Mouse (Mus musculus) G1E (cell line): ENCODE data around the gene Fstl4. TPM values are rescaled to one million over a fixed set of nuclear protein-coding genes. Genes with fewer than 3 reads are reported as not detected.
"Not testable (repeated sequence)": the region's sequence is repeated elsewhere in the genome, so short reads cannot be mapped to it uniquely, and the experiment has no call there.

Source experiments
- ATAC-seq: 2 replicates; pipeline ENCODE4 v1.8.0; 2016; ENCODE audit warnings: mild to moderate bottlenecking; ENCODE audit not compliant: insufficient number of reproducible peaks, poor library complexity, low FRiP score, severe bottlenecking; ENCODE audit errors: extremely low read depth
- DNase-seq: peaks from one replicate; pipeline ENCODE4 v3.0.0; 2012; ENCODE audit warnings: low spot score
- H3K27me3 ChIP-seq: 2 replicates; pipeline ENCODE4 v1.6.1; 2012; ENCODE audit warnings: mild to moderate bottlenecking, low read length, inconsistent platforms; ENCODE audit not compliant: insufficient read depth
- H3K36me3 ChIP-seq: replicated peaks from 2 replicates; pipeline ENCODE3; 2012; ENCODE audit warnings: mild to moderate bottlenecking, inconsistent platforms
- H3K4me1 ChIP-seq: 2 replicates; pipeline ENCODE4 v1.6.1; 2012; ENCODE audit warnings: low read depth, low read length, inconsistent platforms, mixed read lengths; ENCODE audit not compliant: insufficient read depth
- H3K4me3 ChIP-seq: 2 replicates; pipeline ENCODE4 v1.5.1; 2012; ENCODE audit warnings: low read depth, mild to moderate bottlenecking, inconsistent platforms, low read length, moderate library complexity, mixed read lengths
- H3K9me3 ChIP-seq: replicated peaks from 2 replicates; pipeline ENCODE4 v1.6.1; 2012; ENCODE audit warnings: inconsistent platforms
- CTCF ChIP-seq: IDR thresholded peaks from 2 replicates; pipeline ENCODE4 v1.5.1; 2012; ENCODE audit warnings: low read depth, low read length, inconsistent platforms, mixed read lengths
- GATA1 ChIP-seq: IDR thresholded peaks from 2 replicates; pipeline ENCODE4 v1.6.1; 2012; ENCODE audit warnings: borderline replicate concordance, low read length, inconsistent platforms, mixed read lengths
- GATA2 ChIP-seq: IDR thresholded peaks from 2 replicates; pipeline ENCODE4 v1.6.1; 2012; ENCODE audit warnings: low read depth, low read length, inconsistent platforms, borderline replicate concordance
- POLR2AphosphoS5 ChIP-seq: IDR thresholded peaks from 2 replicates; pipeline ENCODE4 v1.6.1; 2012; ENCODE audit warnings: low read depth, low read length, inconsistent platforms; ENCODE audit not compliant: insufficient replicate concordance
- TAL1 ChIP-seq: conservative IDR thresholded peaks from 2 replicates; pipeline ENCODE4 v1.6.1; 2012; ENCODE audit warnings: low read depth, low read length, inconsistent platforms, mixed read lengths
- polyA plus RNA-seq: library from polyadenylated mRNA; stranded (reverse); fragments of >175 nt; gene quantifications from 2 replicates; pipeline ENCODE4 v1.2.3, GENCODE M21; 2012
- total RNA-seq, 2 experiments: library from RNA; stranded (forward) in 1 of 2; stranded (reverse) in 1 of 2; fragments of 200-1000 nt in 1 of 2; fragments of >200 nt in 1 of 2; fragmentation: Nextera tagmentation in 1 of 2; gene quantifications; 2 replicates each; pipeline ENCODE4 v1.2.3; 2014 to 2017

The Fstl4 gene
- total and polyA plus RNA-seq, 3 experiments, result 0.05 TPM; not detected in 2

DNA sequence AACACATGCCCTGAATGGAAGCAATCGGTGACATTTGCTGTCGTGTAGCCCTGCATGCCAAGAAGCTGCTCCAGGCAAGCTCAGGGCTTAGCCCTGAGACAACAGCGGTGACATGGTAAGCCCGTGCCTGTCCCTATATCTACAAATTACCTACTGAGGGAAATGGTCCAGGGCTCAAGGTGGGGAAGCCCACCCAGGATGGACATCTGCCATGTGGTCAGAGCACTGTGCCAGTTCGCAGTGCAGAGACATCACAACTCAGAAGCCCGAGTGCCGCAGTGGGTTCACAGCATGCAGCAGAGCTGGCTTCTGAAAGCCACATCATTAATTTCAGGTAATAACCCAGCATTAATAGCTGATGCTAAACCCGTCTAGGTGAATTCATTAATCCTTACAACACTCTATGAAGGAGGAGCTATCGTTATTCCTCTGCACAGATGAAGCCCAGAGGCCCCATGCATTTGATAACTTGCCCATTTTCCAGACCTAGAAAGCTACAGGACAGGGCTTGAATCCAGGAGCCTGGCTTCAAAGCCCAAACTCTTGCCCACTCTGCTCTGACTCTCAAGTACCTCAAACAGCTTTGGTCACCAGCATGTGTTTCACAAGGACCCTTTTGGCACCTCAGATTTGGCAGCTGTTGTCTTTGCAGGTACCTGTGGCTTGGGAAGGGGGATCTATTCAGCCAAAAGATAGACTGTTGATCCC, 321.6 kb downstream of the Fstl4 start:
- H3K4me3 ChIP-seq, result no peak overlapping the region
- peaks cover 3% of the 10 kb centered on the region for H3K27me3 ChIP-seq
- no peaks in the 10 kb centered on the region for H3K4me1 ChIP-seq
- DNase-seq (no peak), ATAC-seq (no peak)
- no peaks in the 10 kb centered on the region for H3K36me3 ChIP-seq
- TF ChIP-seq TAL1 (no peak), GATA2 (no peak), POLR2AphosphoS5 (no peak), GATA1 (no peak), CTCF (no peak)
- H3K9me3 ChIP-seq, result no peaks in the 10 kb centered on the region

DNA sequence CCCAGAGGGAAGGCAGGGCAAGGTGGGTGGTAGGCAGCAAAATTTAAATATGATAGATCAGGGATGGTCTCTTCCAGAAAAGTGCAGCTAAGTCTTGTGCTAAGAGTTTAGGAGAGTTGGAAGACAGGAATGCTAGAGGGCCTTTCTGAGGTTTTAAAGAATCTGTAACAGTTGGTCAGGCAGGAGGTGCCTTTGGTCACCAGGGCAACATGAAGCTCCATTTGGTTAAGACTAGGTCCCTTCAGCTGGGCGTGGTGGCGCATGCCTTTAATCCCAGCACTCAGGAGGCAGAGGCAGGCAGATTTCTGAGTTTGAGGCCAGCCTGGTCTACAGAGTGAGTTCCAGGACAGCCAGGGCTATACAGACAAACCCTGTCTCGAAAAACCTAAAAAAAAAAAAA, 323.5 kb downstream of the Fstl4 start:
- H3K27me3 ChIP-seq, ATAC-seq, DNase-seq, H3K9me3 ChIP-seq, H3K4me3 ChIP-seq, H3K4me1 ChIP-seq, H3K36me3 ChIP-seq: not testable (repeated sequence)

DNA sequence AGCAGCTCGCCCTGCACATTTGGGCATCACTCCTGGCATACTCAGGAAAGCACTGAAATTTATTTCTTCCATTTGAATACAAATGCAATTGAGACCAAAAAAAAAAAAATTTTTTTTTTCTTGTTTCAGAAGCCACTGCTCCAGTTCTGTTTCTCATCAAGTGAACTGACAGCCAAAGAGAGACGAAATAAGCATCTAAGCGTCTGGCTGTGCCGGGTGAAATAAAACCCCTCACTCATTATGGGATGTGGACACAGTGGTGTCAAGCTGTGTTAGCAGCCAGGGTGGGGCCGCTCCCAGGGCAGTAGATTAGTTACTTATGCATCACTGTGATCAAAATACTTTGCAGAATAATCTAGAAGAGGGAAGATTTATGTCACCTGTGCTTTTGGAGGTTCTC, 327.2 kb downstream of the Fstl4 start:
- no peaks in the 10 kb centered on the region for H3K36me3 ChIP-seq
- H3K9me3 ChIP-seq, result no peaks in the 10 kb centered on the region
- H3K27me3 ChIP-seq, result peaks cover 10% of the 10 kb centered on the region
- TF ChIP-seq GATA1 (no peak), CTCF (no peak), GATA2 (no peak), TAL1 (no peak), POLR2AphosphoS5 (no peak)
- DNase-seq (no peak), ATAC-seq (no peak)
- no peaks in the 10 kb centered on the region for H3K4me1 ChIP-seq
- H3K4me3 ChIP-seq, result no peak overlapping the region

DNA sequence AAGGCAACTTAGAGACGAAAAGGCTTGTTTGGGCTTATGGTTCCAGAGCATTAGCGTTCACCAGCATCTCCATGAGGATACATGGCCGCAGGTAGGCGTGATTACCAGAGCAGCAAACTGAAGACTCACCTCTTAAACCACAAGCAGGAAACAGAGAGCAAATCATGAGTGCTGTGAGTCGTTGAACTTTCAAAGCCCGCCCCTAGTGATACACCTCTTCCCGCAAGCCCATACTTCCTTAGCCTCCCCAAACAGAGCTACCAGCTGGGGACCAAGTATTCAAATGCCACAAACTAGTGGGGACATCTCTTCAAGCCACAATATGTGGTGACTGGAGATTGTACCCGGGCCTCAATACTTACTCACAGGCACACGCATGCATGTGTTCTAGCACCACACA, 332.4 kb downstream of the Fstl4 start:
- TF ChIP-seq POLR2AphosphoS5 (no peak), TAL1 (no peak), GATA2 (no peak), CTCF (no peak), GATA1 (no peak)

DNA sequence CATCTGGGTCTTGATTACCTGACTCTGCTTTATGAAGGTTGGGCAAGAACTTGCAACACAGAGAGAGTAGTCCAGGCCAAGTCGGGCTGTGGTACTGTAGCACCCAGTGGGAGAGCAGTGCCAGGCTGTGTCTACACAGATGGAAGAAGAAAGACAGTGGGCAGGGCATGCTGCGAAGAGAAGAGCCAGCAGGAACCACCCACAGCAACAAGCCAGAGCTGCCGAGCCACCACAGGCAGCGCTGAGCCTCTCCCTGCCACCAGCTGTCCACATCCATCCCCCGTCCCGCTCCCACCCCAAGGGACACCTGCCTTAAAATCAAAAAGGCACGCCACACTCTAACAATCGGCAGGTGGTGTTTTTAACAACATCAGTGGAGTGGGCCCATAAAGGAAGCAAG, 332.9 kb downstream of the Fstl4 start:
- Histone ChIP-seq H3K4me1 (no peaks in the 10 kb centered on the region), H3K36me3 (no peaks in the 10 kb centered on the region), H3K4me3 (no peak overlapping the region), H3K27me3 (peaks cover 13% of the 10 kb centered on the region; the same call in 1 of the 2 replicates), H3K9me3 (no peaks in the 10 kb centered on the region)
- TF ChIP-seq POLR2AphosphoS5 (no peak), TAL1 (no peak), GATA1 (no peak), CTCF (no peak), GATA2 (no peak)
- no peak for DNase-seq
- ATAC-seq, result no peak

More for the DNA sequence above, 332.4 kb downstream of the Fstl4 start:
- no peaks in the 10 kb centered on the region for H3K4me1 ChIP-seq
- no peaks in the 10 kb centered on the region for H3K9me3 ChIP-seq
- ATAC-seq (no peak), DNase-seq (no peak)
- H3K27me3 ChIP-seq, result peaks cover 13% of the 10 kb centered on the region; the same call in 1 of the 2 replicates
- H3K4me3 ChIP-seq, result no peak overlapping the region
- H3K36me3 ChIP-seq, result no peaks in the 10 kb centered on the region

DNA sequence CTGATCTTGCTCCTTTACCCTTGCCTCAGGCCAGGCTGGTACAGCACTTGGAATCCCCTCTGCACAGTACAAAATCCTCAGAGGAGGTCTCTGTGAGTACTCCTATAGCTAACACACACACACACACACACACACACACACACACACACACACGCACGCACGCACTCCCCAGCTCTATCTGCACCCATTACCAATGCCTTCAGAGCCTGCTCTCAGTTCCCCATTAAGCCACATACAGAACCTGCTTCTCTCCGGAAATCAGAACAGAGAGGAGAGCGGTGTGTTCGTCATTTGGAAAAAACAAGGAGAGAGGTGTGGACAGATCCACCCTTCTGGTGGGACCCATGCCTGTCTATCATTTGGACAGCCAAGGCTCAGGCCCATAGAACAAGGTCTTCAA, 333.4 kb downstream of the Fstl4 start:
- no peak for TF ChIP-seq TAL1
- no peak for TF ChIP-seq POLR2AphosphoS5
- TF ChIP-seq GATA2, result no peak
- TF ChIP-seq CTCF, result no peak
- no peak for TF ChIP-seq GATA1
- peaks cover 13% of the 10 kb centered on the region; the same call in 1 of the 2 replicates for H3K27me3 ChIP-seq

More for the DNA sequence above, 333.4 kb downstream of the Fstl4 start:
- no peaks in the 10 kb centered on the region for H3K36me3 ChIP-seq
- H3K9me3 ChIP-seq, result no peaks in the 10 kb centered on the region
- no peaks in the 10 kb centered on the region for H3K4me1 ChIP-seq
- DNase-seq (no peak), ATAC-seq (no peak)
- no peak overlapping the region for H3K4me3 ChIP-seq
